Comparison of ENCODE assay signal across 8 mouse cellular contexts in genomic region chr13:3742094-3742730, GRCm38 (mm10).
DNase-seq lines count a peak whose midpoint lies in the region; ATAC-seq and TF ChIP-seq lines count a peak whose summit lies in the region.
"Had no signal": no experiment of that assay in that cellular context is flagged by ENCODE, and none has a peak within 500 bp of the region (broad histone marks: within the 10 kb centered on the region; RNA-seq: fewer than 3 reads in every experiment).

No protein-coding gene starts in this region.

- peak; percentile 34 for DNase-seq in Muller cell, postnatal 12 days (ENCODE audit: inconsistent ontology term)
- peak; percentile 84 for DNase-seq in embryo, embryonic 11 days
- peak; percentile 47 for DNase-seq in heart, postnatal 0 days (ENCODE audit: low spot score)
- no peak for DNase-seq in layer of hippocampus, adult 8-10 months (ENCODE audit: low spot score in 2 of 2)
- no peak for DNase-seq in cerebellum, adult 9-11 months

- H3K27ac ChIP-seq in heart, postnatal 0 days (ENCODE audit: low read depth) = 0 out of 2 replicates have a peak overlapping the region, but pooled peaks have one; percentile 22
- H3K27ac ChIP-seq in liver, embryonic 12.5 days = no peak overlapping the region
- H3K27ac ChIP-seq in neural tube, embryonic 13.5 days (replicated peaks) = peak overlapping the region; percentile 54

- H3K9ac ChIP-seq in heart, postnatal 0 days (replicated peaks; ENCODE audit: low read depth, low read length) = no peak overlapping the region
- no peak overlapping the region for H3K9ac ChIP-seq in liver, embryonic 12.5 days
- peak overlapping the region; percentile 22; the same call in 1 of the 2 replicates for H3K9ac ChIP-seq in neural tube, embryonic 13.5 days

- TF ChIP-seq EP300 in heart, postnatal 0 days (IDR thresholded peaks at IDR 0.05; ENCODE audit: low read depth) = no peak

- peak; percentile 68 for ATAC-seq in heart, postnatal 0 days (ENCODE audit: insufficient read depth, low read depth)
- ATAC-seq in liver, embryonic 12.5 days = peak; percentile 30; the same call in 1 of the 2 replicates
- ATAC-seq in neural tube, embryonic 13.5 days (ENCODE audit: low read depth) = peak; percentile 92

- H3K27me3 ChIP-seq in heart, postnatal 0 days (ENCODE audit: control insufficient read depth, insufficient read depth, low read length) = no peaks in the 10 kb centered on the region
- H3K27me3 ChIP-seq in liver, embryonic 12.5 days (replicated peaks) = no peaks in the 10 kb centered on the region
- H3K27me3 ChIP-seq in neural tube, embryonic 13.5 days = no peaks in the 10 kb centered on the region

- no peak overlapping the region for H3K4me2 ChIP-seq in heart, postnatal 0 days (ENCODE audit: low read depth, low read length)
- no peak overlapping the region for H3K4me2 ChIP-seq in liver, embryonic 12.5 days
- no peak overlapping the region for H3K4me2 ChIP-seq in neural tube, embryonic 13.5 days

- H3K36me3 ChIP-seq in heart, postnatal 0 days (replicated peaks; ENCODE audit: control insufficient read depth, insufficient read depth, low read length) = no peaks in the 10 kb centered on the region
- H3K36me3 ChIP-seq in liver, embryonic 12.5 days = no peaks in the 10 kb centered on the region
- no peaks in the 10 kb centered on the region for H3K36me3 ChIP-seq in neural tube, embryonic 13.5 days

- H3K4me3 ChIP-seq in heart, postnatal 0 days (ENCODE audit: low read depth, low read length) = no peak overlapping the region
- no peak overlapping the region for H3K4me3 ChIP-seq in liver, embryonic 12.5 days
- H3K4me3 ChIP-seq in neural tube, embryonic 13.5 days = no peak overlapping the region
- H3K4me3 ChIP-seq: myocyte had no signal

- no peak for TF ChIP-seq CTCF in heart, postnatal 0 days (IDR thresholded peaks at IDR 0.05; ENCODE audit: low read depth)

- 33% methylated on average over 2 of the region's 2 CpGs for WGBS in heart, postnatal 0 days
- WGBS in liver, embryonic 12.5 days (ENCODE audit: insufficient replicate concordance) = 51% methylated on average over 2 of the region's 2 CpGs
- WGBS in neural tube, embryonic 13.5 days = 41% methylated on average over 2 of the region's 2 CpGs

- no peaks in the 10 kb centered on the region for H3K9me3 ChIP-seq in heart, postnatal 0 days (replicated peaks; ENCODE audit: control insufficient read depth, low read length)
- no peaks in the 10 kb centered on the region for H3K9me3 ChIP-seq in liver, embryonic 12.5 days (replicated peaks)
- H3K9me3 ChIP-seq in neural tube, embryonic 13.5 days = no peaks in the 10 kb centered on the region

- H3K4me1 ChIP-seq in heart, postnatal 0 days (ENCODE audit: control insufficient read depth, insufficient read depth) = peaks cover 6% of the 10 kb centered on the region; the same call in 1 of the 2 replicates
- peaks cover 17% of the 10 kb centered on the region for H3K4me1 ChIP-seq in liver, embryonic 12.5 days
- peaks cover 19% of the 10 kb centered on the region for H3K4me1 ChIP-seq in neural tube, embryonic 13.5 days (replicated peaks)

Comparison
In these comparisons a context has a peak if more than half of its experiments do, and no peak if none do; other contexts are left out.
1. DNase-seq: peak in Muller cell, postnatal 12 days (single experiment), embryo, embryonic 11 days (single experiment) and heart, postnatal 0 days (single experiment); none in layer of hippocampus, adult 8-10 months (0 of 2) and cerebellum, adult 9-11 months (single experiment).
2. ATAC-seq: peak in every context shown above with its lines; median percentile 92 in neural tube, embryonic 13.5 days; 68 in heart, postnatal 0 days; 30 in liver, embryonic 12.5 days.